Mouse (Mus musculus): Measurements from ENCODE around the gene Gm20538.

Gene Gm20538

GRCm38 (mm10) chr19:44552731-44553130, at the start of gene Gm20538:
TSS of gene Gm20538 (minus strand) at chr19:44552831.
- DNase-seq (ENCODE audit: low read depth, low spot score): no peak

- no peak for DNase-seq (ENCODE audit: low read depth, low spot score)
Measured at GRCm38 (mm10) chr19:44594180-44594579, 41.5 kb upstream of the Gm20538 start.

DNA sequence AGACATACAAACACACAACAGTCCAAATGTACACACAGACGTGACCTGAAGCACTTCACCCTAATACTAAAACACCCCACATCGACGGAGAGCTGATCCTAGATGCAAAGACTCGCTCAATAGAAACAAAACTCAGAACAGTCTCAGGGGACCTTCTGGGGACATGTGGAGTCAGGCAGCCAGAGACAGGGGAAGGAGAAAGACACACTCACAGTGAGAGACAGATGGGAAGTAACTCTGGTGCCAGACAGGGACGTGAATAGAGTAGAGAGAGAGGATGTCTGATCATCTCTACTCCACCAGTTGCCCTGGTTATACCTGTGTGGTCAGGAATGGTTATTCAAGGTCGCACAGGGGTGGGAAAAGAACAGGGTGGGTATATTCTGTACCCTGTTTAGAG, 39.0 kb upstream of the Gm20538 start:
- DNase-seq (ENCODE audit: low read depth, low spot score): no peak

DNA sequence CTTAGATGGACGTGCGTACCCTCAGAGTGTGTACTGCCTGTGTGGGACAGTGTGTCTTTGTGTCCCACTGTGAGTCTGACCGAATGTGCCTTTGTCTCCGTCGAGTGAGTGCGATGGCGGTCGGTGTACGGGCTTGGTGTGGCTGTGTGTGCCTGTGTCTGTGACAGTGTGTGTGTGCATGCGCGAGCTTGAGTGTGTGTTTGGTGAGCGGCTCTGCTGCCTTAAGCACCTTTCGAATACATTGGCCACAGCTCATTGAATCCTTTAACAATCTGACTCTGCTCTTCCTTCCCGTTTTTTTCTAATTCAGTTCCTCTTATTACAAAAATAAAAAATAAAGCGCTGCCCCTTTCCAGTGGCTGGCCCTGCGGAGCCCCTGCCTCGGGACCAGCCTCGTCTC, 38.4 kb upstream of the Gm20538 start:
- DNase-seq (ENCODE audit: low read depth, low spot score): no peak

- DNase-seq (ENCODE audit: low read depth, low spot score): no peak
Measured at GRCm38 (mm10) chr19:44589591-44590223, 37.1 kb upstream of the Gm20538 start.

GRCm38 (mm10) chr19:44588036-44588435, 35.4 kb upstream of the Gm20538 start:
- no peak for DNase-seq (ENCODE audit: low read depth, low spot score)

- peak; percentile 72 for DNase-seq (ENCODE audit: low read depth, low spot score)
Measured at GRCm38 (mm10) chr19:44582638-44583309, 30.1 kb upstream of the Gm20538 start.

DNA sequence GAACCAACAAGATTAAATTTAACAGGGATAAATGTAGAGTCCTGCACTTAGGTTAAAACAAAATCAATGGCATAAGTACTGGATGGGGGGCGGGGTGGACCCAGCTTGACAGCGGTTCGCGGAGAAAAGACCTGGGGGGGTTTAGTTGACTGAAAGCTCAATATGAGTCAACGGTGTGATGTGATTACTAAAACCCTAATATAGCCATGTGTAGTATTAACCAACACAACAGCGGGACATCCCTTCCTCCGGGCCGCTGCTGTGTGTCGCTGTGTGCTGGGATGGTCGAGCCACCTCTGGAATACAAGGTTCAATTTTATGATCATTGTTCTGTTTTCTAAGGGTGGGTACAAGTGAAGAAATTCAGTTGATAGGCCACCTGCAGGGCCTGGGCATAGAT, 29.5 kb upstream of the Gm20538 start:
- no peak for DNase-seq (ENCODE audit: low read depth, low spot score)

DNA sequence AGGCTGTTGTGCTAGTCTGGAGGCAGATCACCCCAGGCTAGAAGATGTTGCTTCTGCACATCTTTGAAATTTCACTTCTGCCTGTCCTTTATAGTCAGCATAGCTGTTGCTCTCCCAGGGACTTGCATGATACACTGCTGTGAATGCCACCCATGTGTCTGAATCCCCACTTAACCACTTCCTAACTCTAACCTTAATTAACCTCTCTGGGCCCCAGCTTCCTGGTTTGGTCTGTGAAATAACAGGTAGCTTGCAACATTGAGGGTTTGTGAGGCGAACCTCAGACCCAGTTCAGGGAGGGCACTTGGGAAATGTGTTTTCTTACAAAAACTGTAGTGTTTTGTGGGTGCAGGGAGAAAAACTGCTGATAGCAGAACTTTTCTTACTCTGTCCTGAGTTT, 25.4 kb upstream of the Gm20538 start:
- DNase-seq (ENCODE audit: low read depth, low spot score): no peak

DNA sequence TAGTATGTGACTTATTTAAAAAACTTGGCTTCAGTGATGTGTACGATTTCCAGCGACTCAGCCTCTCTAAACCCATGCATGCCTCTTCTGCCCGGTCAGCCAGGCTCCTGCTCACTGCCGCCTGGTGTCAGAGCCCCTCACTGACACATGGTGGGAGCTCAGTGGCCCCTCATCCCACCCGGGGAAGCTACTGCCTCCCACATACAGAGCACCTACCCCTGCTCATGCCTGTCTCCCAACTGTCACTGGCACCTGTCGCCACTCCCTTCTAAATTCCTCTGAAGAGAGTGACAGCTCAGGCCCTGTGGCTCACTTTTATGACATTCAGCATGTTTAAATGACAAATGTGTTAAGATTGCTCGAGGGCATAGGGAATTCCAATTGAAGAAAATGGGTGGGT, 23.6 kb upstream of the Gm20538 start:
- DNase-seq (ENCODE audit: low read depth, low spot score): no peak

DNA sequence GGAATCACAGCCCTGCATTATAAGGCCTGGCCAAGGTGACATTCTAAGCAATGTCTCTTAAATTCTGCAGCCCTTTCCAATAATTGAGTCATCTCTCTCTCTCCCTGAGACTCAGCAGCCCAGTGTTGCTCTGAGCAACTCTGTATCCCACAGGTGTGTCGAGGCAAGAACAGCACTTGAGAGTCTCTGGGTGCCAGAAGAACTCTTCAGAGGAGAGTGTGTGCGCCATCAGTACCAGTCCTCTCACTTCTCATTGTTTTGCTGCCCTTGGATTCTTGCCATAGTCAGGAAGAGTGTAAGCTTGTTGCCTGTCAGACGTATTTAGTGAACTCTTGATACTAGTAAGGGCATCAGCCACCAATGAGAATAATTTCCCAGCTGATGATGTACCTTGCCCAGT, 15.1 kb upstream of the Gm20538 start:
- no peak for DNase-seq (ENCODE audit: low read depth, low spot score)

DNA sequence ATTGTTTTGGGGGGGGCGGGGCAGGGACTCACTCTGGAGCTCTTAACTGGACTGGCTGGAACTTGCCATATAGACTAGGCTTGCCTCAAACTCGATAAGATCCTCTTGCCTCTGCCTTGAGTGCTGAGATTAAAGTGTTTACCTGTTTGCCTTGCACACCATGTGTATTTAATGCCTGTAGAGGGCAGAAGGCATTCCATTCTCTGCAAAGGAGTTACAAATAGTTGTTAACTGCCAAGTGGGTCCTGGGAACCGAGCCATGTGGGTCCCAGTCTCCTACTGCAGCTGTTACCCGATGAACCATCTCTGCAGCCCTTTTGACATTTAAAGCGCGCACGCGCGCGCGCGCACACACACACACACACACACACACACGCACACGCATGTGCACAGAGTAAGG, 11.4 kb upstream of the Gm20538 start:
- no peak for DNase-seq (ENCODE audit: low read depth, low spot score)

DNA sequence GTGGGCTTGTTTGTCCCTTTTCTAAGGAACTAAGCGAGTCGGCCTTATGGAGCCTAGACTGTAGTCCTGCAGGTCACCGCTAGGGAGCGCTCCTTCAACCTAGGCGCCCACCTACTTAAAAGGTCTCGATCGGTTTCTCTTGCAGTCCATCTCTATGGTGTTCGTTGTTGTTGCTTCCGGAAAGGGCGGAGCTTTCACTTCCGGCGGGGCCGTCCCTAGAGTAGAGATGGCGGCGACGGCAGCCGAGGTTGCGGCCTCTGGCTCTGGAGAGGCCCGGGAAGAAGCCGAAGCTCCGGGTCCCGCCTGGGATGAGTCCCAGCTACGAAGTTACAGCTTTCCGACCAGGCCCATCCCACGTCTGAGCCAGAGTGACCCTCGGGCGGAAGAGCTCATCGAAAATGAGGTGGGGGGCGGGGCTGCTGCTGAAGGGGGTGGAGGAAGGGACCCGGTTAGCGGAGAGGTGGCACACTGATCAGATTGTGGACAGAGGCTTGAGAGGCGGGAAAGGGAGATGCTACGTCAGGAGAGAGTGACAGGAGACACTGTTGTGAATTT, 10.1 kb upstream of the Gm20538 start, which contains the start of gene Hif1an:
TSS of gene Hif1an (plus strand) at position 199 of the 555 bp plus-strand sequence.
- DNase-seq (ENCODE audit: low read depth, low spot score): peak; percentile 93

GRCm38 (mm10) chr19:44554861-44555590, 2.4 kb upstream of the Gm20538 start, which contains the start of gene Ndufb8:
TSS of gene Ndufb8 (minus strand) at chr19:44555440.
- peak; percentile 92 for DNase-seq (ENCODE audit: low read depth, low spot score)

- no peak for DNase-seq (ENCODE audit: low read depth, low spot score)
Measured at GRCm38 (mm10) chr19:44554490-44554860, 1.8 kb upstream of the Gm20538 start.

DNA sequence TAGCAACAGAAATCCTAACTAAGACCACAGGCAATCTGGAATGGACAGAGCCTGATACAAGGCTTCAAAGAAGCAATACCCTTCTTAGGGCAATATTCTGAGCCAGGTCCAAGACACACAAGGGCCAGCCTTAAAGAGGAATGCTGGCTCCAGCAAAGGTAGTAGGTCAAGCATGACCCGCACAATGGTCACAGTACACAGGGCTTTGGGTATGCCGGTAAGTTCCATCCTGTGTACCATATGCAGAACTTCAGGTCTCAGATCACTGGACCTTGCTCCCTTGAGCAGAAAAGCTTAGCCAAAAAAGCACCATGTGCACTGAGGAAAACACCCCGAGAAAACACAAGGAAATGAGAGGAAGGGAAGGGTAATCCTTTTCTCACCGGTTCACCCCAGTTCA, 655 bp upstream of the Gm20538 start:
- DNase-seq (ENCODE audit: low read depth, low spot score): no peak

GRCm38 (mm10) chr19:44545321-44546041, 7.2 kb downstream of the Gm20538 start, which contains the start of gene Sec31b:
TSS of gene Sec31b (minus strand) at chr19:44545864.
- DNase-seq (ENCODE audit: low read depth, low spot score): peak; percentile 54

GRCm38 (mm10) chr19:44544775-44545174, 7.9 kb downstream of the Gm20538 start:
- peak; percentile 71 for DNase-seq (ENCODE audit: low read depth, low spot score)

GRCm38 (mm10) chr19:44544372-44544771, 8.3 kb downstream of the Gm20538 start:
- no peak for DNase-seq (ENCODE audit: low read depth, low spot score)

DNA sequence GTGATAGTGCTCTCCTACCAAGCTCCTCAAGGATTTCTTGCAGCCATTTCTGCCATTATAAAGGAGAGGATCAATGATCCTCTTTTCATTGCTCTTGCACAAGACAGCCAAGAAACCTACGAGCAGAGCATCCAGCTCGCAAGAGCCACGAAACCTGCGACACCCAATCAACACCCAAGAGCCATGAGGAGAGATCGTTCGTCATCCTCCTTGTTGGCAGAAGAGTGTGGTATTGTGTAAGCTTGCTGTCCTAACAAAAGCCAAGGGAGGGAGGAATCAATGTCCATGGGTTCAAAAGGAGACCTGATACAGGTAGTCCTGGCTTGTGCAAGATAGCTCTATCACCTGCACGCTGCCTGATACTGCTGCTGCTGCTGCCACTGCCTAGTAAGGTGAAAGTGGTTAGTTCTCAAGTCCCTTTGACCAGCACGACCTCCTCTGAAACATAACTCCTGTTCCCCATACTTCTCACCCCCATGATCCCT, 9.9 kb downstream of the Gm20538 start:
- no peak for DNase-seq (ENCODE audit: low read depth, low spot score)

GRCm38 (mm10) chr19:44537416-44537815, 15.2 kb downstream of the Gm20538 start:
- DNase-seq (ENCODE audit: low read depth, low spot score): peak; percentile 53

Data from skeletal muscle tissue, adult 2 months (tissue).